Mouse (Mus musculus) hindbrain, embryonic 15.5 days (tissue): Measurements from ENCODE around the gene Ddb1. TPM values are rescaled to one million over a fixed set of nuclear protein-coding genes. Genes with fewer than 3 reads are reported as not detected.

Experiments
- ATAC-seq: fragments of 200-750 bp; cut with Nextera tagmentation; 2 replicates; pipeline ENCODE4 v1.8.0; 2017; ENCODE audit warnings: low read depth, moderate number of reproducible peaks, moderate TSS enrichment; ENCODE audit not compliant: low FRiP score
- H3K27ac ChIP-seq: fragments of 300-500 bp; sonication (generic); replicated peaks from 2 replicates; pipeline ENCODE4 v1.5.1; 2015; ENCODE audit warnings: mild to moderate bottlenecking, inconsistent platforms
- H3K27me3 ChIP-seq: fragments of 300-500 bp; sonication (generic); 2 replicates; pipeline ENCODE4 v1.6.1; 2015; ENCODE audit warnings: control low read depth, inconsistent platforms
- H3K36me3 ChIP-seq: fragments of 300-500 bp; sonication (generic); 2 replicates; pipeline ENCODE4 v1.6.1; 2015; ENCODE audit warnings: control low read depth, inconsistent platforms
- H3K4me1 ChIP-seq: fragments of 300-500 bp; sonication (generic); replicated peaks from 2 replicates; pipeline ENCODE4 v1.6.1; 2015; ENCODE audit warnings: control low read depth, inconsistent platforms
- H3K4me2 ChIP-seq: fragments of 300-500 bp; sonication (generic); 2 replicates; pipeline ENCODE4 v1.6.1; 2015; ENCODE audit warnings: moderate library complexity, mild to moderate bottlenecking, inconsistent platforms
- H3K4me3 ChIP-seq: fragments of 300-500 bp; sonication (generic); 2 replicates; pipeline ENCODE4 v1.5.1; 2015; ENCODE audit warnings: mild to moderate bottlenecking, inconsistent platforms
- H3K9ac ChIP-seq: fragments of 300-500 bp; sonication (generic); 2 replicates; pipeline ENCODE4 v1.6.1; 2015; ENCODE audit warnings: inconsistent platforms
- H3K9me3 ChIP-seq: fragments of 300-500 bp; sonication (generic); 2 replicates; pipeline ENCODE4 v1.6.1; 2016; ENCODE audit warnings: control low read depth, inconsistent platforms
- WGBS: fragments of 180-500 bp; shearing (Covaris S2); methylation state at CpG from one replicate; pipeline ENCODE4 v1.1.7; 2015; 5-methylcytosine and 5-hydroxymethylcytosine counted together
- polyA plus RNA-seq: library from polyadenylated mRNA; unstranded; fragments of >200 nt; fragmentation: Nextera tagmentation; extraction: Ambion mirVana; gene quantifications from 2 replicates; pipeline ENCODE4 v1.2.1, GENCODE M21; 2015

The Ddb1 gene
- polyA plus RNA-seq, 1 experiment from 2014 or later, result 221 TPM

DNA sequence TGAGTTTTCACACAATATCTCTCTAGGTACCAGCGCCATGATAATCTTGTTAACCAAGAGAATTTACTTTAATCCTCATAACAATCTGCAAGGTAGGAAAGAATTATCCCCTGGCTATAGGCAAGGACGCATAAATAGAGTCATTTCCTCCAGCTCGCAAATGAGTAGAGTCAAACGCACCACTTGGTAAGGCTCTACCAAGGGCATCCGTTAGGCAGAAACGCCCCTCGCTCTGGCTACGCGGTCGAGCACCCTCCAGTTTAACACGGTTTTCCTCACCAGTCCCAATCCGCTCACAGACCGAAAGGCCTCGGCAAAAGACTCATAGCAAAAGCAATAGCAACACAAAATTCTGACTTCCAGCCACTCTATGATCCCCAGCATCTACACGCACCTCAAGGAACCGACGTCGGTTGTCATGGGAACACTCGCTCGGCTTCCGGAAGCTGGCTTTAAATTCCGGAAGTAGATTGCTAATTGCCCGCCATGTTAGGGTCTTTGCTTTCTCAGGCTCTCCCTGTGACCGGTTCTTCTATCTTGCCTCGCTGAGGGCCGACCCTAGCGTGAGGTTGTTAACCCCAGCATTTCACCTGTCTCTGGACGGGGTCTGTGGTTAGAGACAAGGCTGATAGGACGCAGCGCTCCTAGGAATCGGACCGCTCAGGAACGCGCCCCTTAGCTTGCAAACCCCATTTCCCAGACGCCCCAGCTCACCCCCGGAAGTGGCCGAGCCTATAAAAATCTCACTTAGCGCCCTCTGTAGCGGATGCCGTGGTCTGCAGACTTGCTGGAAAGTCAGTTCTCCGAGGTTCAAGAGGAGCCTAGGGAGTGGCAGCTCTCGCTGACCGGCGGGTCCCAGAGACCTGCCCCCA, 28.2 kb upstream of the Ddb1 start, which contains the start of the genes Cyb561a3 and Tmem138:
Gene Cyb561a3, plus strand, starts transcription at position 483 of the 872 bp plus-strand sequence.
Gene Tmem138, minus strand, starts transcription at position 673 of the 872 bp plus-strand sequence.
- WGBS, result under 1% methylated on average over 44 of the region's 44 CpGs
- peaks cover 27% of the 10 kb centered on the region for H3K4me1 ChIP-seq
- H3K9ac ChIP-seq, result peak within 1 kb of the TSS; percentile 77
- ATAC-seq, result peak; percentile 98
- H3K27me3 ChIP-seq, result no peaks in the 10 kb centered on the region
- H3K27ac ChIP-seq, result peak within 1 kb of the TSS; percentile 95
- H3K9me3 ChIP-seq, result no peaks in the 10 kb centered on the region
- peak within 1 kb of the TSS; percentile 67 for H3K4me2 ChIP-seq
- peaks cover 25% of the 10 kb centered on the region for H3K36me3 ChIP-seq
- H3K4me3 ChIP-seq, result peak within 1 kb of the TSS; percentile 74

DNA sequence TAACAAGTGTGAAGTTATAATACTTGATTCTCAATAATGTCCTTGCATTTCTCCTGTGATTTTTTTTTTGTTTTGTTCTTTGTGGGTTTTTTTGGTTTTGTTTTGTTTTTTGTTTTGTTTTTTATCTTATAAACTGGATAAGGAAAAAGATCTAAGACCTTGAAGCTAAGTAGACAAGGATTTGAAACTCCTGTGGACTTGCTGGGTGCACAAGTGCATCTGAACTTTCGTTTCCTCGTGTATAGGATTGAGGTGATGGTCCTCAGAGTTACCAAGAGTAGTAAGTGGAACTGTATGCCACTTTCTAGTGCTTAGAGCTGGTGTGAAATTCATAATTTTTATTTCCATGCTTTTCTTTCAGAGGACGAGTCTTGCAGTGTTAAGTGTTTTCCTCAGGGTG, 25.0 kb upstream of the Ddb1 start:
- ATAC-seq, result no peak
- H3K9ac ChIP-seq, result no peak overlapping the region
- no peaks in the 10 kb centered on the region for H3K27me3 ChIP-seq
- 83% methylated on average over 3 of the region's 3 CpGs for WGBS
- H3K4me2 ChIP-seq, result no peak overlapping the region
- peaks cover 27% of the 10 kb centered on the region for H3K4me1 ChIP-seq
- H3K4me3 ChIP-seq, result no peak overlapping the region
- peaks cover under 1% of the 10 kb centered on the region; the same call in 1 of the 2 replicates for H3K36me3 ChIP-seq
- H3K27ac ChIP-seq, result no peak overlapping the region
- no peaks in the 10 kb centered on the region for H3K9me3 ChIP-seq

DNA sequence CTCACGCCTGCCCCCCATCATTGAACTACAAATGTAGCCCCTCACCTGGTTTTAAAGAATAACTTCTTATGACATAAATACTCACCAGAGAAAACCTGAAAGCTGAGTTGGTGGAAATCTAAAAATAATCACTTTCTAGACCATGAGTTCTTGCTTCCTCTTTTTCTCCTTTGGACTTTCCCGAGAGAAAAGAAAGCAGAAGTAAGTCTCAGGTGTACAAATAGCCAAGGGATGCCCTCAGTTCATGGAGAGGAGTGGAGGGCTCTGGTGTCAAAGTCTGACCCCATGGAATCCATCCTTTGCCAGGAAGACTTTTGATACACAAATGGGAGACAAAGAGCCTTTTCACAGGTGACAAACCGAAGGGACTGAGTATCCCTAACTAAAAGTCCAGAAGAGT, 24.4 kb upstream of the Ddb1 start:
- WGBS, result 84% methylated on average over 3 of the region's 3 CpGs
- H3K4me3 ChIP-seq, result no peak overlapping the region

DNA sequence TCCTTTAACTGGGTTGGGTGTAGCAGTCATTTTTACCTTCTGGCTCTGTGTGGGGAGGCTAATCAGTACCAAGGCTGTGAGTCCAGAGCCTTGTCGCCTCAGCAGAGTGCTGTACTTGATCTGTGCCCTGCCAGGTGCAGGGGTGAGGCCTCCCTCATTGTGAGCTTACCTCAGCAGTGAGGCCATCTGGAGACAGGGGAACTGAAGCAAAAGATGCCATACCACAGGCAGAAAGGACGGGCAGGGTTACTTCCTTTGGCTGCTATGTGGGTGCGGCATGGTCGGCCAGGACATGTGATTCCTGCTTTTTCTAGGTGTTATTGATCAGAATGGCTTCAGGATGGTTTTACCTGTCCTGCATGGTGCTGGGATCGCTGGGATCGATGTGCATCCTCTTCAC, 23.1 kb upstream of the Ddb1 start:
- no peak for ATAC-seq
- WGBS, result 83% methylated on average over 6 of the region's 6 CpGs
- H3K9me3 ChIP-seq, result no peaks in the 10 kb centered on the region
- no peak overlapping the region for H3K4me2 ChIP-seq
- H3K27ac ChIP-seq, result no peak overlapping the region
- peaks cover 2% of the 10 kb centered on the region; the same call in 1 of the 2 replicates for H3K36me3 ChIP-seq
- no peak overlapping the region for H3K4me3 ChIP-seq
- peaks cover 14% of the 10 kb centered on the region for H3K4me1 ChIP-seq
- H3K9ac ChIP-seq, result no peak overlapping the region
- H3K27me3 ChIP-seq, result no peaks in the 10 kb centered on the region

More for the DNA sequence above, 24.4 kb upstream of the Ddb1 start:
- Histone ChIP-seq H3K36me3 (peaks cover 2% of the 10 kb centered on the region; the same call in 1 of the 2 replicates), H3K4me1 (peaks cover 21% of the 10 kb centered on the region), H3K9ac (no peak overlapping the region), H3K9me3 (no peaks in the 10 kb centered on the region), H3K27ac (no peak overlapping the region), H3K27me3 (no peaks in the 10 kb centered on the region), H3K4me2 (no peak overlapping the region)
- no peak for ATAC-seq

DNA sequence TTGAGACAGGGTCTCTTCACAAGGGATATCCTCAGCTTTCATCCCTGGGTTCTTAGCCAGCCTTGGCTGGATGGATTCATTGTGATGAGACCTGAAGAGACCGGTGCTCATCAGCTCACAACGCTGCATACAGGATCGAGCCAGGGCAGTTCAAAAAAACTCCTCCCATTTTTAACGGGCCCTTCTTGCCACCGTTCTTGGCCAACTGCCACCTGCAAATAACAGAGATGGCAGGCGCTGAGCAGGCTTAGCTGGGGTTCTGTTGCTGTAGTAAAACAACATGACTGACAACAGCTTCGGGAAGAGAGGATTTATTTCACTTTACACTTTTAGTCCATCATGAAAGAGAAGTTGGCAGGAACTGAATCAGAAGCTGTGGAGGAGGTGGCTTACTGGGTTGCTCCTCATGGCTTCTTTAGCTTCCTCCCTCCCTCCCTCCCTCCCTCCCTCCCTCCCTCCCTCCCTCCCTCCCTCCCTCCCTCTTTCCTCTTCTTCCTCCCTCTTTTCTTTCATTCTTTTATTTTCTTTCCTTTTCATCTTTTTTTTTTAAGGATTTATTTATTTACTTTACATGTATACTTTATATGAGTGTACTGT, 21.5 kb upstream of the Ddb1 start:
- no peak for ATAC-seq

DNA sequence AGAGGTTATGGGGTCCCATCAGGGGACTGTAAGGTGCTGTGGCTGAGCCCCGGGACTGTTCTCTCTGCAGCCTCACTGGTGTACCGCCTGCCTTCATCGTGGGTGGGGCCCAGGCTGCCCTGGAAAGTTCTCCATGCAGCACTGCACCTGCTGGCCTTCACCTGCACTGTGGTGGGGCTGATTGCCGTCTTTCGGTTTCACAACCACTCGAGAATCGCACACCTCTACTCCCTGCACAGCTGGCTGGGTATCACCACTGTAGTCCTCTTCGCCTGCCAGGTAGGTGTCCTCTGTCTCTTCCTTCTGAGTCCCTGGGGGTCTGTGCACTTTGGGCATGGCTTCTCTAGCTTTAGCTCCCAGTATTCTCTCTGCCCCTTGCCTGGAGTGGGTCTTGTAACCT, 20.0 kb upstream of the Ddb1 start:
- no peaks in the 10 kb centered on the region for H3K27me3 ChIP-seq
- no peak overlapping the region for H3K4me3 ChIP-seq
- ATAC-seq, result no peak
- no peak overlapping the region for H3K9ac ChIP-seq
- H3K4me1 ChIP-seq, result no peaks in the 10 kb centered on the region
- 91% methylated on average over 8 of the region's 8 CpGs for WGBS
- no peaks in the 10 kb centered on the region for H3K9me3 ChIP-seq
- H3K27ac ChIP-seq, result no peak overlapping the region
- peaks cover 6% of the 10 kb centered on the region for H3K36me3 ChIP-seq
- H3K4me2 ChIP-seq, result no peak overlapping the region

More for the DNA sequence above, 21.5 kb upstream of the Ddb1 start:
- H3K9me3 ChIP-seq, result no peaks in the 10 kb centered on the region
- 66% methylated on average over 7 of the region's 7 CpGs for WGBS
- no peak overlapping the region for H3K4me2 ChIP-seq
- H3K4me1 ChIP-seq, result peaks cover 3% of the 10 kb centered on the region
- no peak overlapping the region for H3K9ac ChIP-seq
- peaks cover 4% of the 10 kb centered on the region for H3K36me3 ChIP-seq
- H3K4me3 ChIP-seq, result no peak overlapping the region
- H3K27ac ChIP-seq, result no peak overlapping the region
- no peaks in the 10 kb centered on the region for H3K27me3 ChIP-seq

DNA sequence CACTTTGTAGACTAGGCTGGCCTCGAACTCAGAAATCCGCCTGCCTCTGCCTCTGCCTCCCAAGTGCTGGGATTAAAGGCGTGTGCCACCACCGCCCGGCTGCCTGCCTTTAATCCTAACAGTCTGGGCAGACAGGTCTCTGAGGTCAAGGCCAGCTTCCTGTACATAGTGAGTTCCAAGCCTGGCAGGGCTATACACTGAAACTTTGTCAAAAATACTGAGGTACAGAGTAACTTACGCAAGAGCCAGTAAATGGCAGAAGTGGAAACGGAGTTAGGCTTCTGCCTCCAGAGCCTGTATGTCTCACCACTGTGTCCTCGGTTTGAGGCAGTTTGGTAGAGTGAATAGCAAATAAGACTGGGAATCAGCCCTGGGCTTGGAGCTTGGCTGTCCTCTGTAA, 17.9 kb upstream of the Ddb1 start:
- H3K4me1 ChIP-seq, result no peaks in the 10 kb centered on the region
- peaks cover 6% of the 10 kb centered on the region for H3K36me3 ChIP-seq
- no peak overlapping the region for H3K4me2 ChIP-seq
- no peak overlapping the region for H3K4me3 ChIP-seq
- no peaks in the 10 kb centered on the region for H3K9me3 ChIP-seq
- no peak for ATAC-seq
- H3K27ac ChIP-seq, result no peak overlapping the region
- no peak overlapping the region for H3K9ac ChIP-seq
- WGBS, result 89% methylated on average over 8 of the region's 8 CpGs
- H3K27me3 ChIP-seq, result no peaks in the 10 kb centered on the region

DNA sequence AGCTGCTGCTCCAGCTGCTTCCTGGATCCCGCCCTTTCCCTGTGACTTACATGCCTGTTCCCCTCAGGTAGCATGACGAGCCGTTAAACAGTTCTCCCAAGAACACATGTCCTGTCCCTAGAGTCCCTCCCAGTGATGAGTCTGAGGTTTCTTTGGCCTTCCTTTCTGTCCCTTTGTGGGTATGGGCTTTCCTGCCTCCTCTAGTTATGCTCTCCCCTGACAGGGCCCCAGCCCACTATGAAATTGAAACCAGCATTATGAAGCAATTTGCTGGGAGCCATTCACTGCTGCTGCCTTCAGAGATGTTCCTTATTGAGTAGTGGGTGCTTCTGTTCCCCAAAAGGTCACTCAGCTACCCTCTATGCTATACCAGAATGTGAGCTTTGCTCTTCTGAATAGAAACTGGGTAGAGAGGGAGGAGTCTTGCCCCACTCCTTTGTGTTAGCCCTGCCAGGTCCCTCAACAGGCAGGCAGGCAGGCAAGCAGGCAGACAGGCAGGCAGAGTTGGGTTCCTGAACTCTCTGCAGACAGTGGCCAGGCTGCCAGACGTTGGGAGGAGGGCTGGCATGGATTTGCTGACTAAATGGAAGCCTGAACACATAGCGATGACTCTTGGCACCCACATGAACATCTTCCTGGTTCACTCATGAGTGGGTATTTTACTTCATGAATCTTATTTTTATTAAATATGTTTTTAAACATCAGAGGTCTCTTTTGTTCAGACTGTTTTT, 15.8 kb upstream of the Ddb1 start:
- Histone ChIP-seq H3K4me2 (no peak overlapping the region), H3K4me3 (no peak overlapping the region), H3K27me3 (no peaks in the 10 kb centered on the region), H3K36me3 (peaks cover 6% of the 10 kb centered on the region; the same call in 1 of the 2 replicates), H3K27ac (no peak overlapping the region), H3K9ac (no peak overlapping the region), H3K9me3 (no peaks in the 10 kb centered on the region), H3K4me1 (no peaks in the 10 kb centered on the region)
- WGBS, result 68% methylated on average over 5 of the region's 5 CpGs
- no peak for ATAC-seq

DNA sequence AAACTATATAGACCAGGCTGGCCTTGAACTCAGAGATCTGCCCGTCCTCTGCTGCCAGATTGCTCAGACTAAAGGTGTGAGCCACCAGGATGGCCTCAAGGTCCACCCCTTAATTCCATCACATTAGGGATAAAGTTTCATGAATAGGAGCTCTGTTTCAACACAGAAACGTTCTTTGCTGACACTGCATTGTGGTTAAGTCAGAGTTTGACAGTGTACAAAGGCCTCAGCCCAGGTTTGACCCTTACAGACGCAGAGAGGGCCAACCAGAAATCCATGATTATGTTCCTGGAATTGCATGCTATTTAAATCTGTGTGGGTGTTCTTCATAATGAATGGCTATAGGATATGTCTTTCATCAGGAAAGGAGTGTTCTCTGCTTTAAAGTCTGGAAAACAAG, 14.8 kb upstream of the Ddb1 start:
- Histone ChIP-seq H3K4me2 (no peak overlapping the region), H3K9me3 (no peaks in the 10 kb centered on the region), H3K27ac (no peak overlapping the region), H3K36me3 (peaks cover 7% of the 10 kb centered on the region), H3K27me3 (no peaks in the 10 kb centered on the region), H3K4me3 (no peak overlapping the region), H3K9ac (no peak overlapping the region), H3K4me1 (no peaks in the 10 kb centered on the region)
- 74% methylated on average over 3 of the region's 3 CpGs for WGBS
- no peak for ATAC-seq

DNA sequence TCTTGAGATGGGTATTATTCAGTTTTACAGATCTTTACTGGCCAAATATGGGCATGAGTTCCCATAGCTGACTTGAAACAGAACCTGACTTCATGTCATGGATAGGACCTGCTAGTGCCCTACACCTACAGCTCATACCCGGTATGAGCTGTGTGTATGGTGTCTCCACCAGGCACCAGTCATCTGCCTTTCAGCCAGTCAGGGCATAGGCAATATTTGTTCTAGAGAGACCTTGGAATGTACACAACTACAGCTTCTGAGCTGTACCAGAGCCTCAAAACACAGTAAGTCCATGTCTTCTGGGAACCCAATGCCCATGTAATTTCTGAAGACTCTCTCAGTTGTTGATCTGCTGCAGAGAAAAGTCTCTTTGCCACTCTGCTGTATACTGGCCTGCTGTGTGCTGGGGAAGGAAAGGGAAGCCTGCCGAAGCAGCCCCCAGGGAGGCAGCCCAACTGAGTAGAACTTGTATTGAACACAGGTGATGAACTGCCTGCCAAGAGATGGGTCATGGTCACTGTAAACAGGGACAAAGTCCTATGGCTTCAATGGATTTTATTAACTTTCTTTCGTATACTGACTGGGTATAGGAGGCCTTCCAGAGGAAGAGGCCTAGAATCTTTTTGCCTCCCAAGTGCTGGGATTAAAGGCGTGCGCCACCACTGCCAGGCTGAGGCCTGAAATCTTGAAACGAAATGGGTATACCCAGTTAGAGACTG, 13.3 kb upstream of the Ddb1 start:
- no peak overlapping the region for H3K27ac ChIP-seq
- 91% methylated on average over 6 of the region's 6 CpGs for WGBS
- no peaks in the 10 kb centered on the region for H3K4me1 ChIP-seq
- H3K9me3 ChIP-seq, result no peaks in the 10 kb centered on the region
- no peak overlapping the region for H3K4me3 ChIP-seq
- no peaks in the 10 kb centered on the region for H3K27me3 ChIP-seq
- no peak overlapping the region for H3K9ac ChIP-seq
- H3K36me3 ChIP-seq, result peaks cover 14% of the 10 kb centered on the region
- no peak for ATAC-seq
- no peak overlapping the region for H3K4me2 ChIP-seq

DNA sequence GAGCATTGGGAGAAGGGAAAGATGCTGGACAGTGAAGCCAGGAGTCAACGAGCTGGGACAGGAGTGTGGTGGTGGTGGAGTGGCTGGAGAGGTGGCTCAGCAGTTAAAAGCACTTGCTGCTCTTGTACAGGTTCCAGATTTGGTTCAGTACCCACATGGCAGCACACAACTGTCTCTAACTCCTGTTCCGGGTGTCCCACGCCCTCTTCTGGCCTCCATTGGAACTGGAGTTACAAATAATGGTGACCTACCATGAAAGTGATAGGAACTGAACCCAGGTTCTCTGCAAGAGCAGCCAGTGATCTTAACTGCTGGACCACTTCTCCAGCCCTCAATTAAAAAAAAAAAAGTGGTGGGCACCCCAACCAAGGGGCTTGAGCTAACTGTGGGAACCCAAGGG, 6.9 kb upstream of the Ddb1 start:
- Histone ChIP-seq H3K4me2 (no peak overlapping the region), H3K4me1 (peaks cover 12% of the 10 kb centered on the region), H3K9ac (no peak overlapping the region), H3K36me3 (peaks cover 11% of the 10 kb centered on the region; the same call in 1 of the 2 replicates), H3K27ac (no peak overlapping the region), H3K9me3 (no peaks in the 10 kb centered on the region), H3K4me3 (no peak overlapping the region), H3K27me3 (no peaks in the 10 kb centered on the region)
- no peak for ATAC-seq
- 45% methylated on average over 3 of the region's 3 CpGs for WGBS
